Mouse (Mus musculus) kidney, embryonic 16.5 days (tissue): ENCODE measurements around the gene Svs3b. TPM values are rescaled to one million over a fixed set of nuclear protein-coding genes. Genes with fewer than 3 reads are reported as not detected.
"Not testable (repeated sequence)": the region's sequence is repeated elsewhere in the genome, so short reads cannot be mapped to it uniquely, and the experiment has no call there.

ENCODE experiments used
- ATAC-seq: fragments of 200-750 bp; cut with Nextera tagmentation; 2 replicates; pipeline ENCODE4 v1.8.0; 2017; ENCODE audit warnings: moderate TSS enrichment; ENCODE audit not compliant: low FRiP score, low TSS enrichment
- H3K27ac ChIP-seq: fragments of 300-500 bp; sonication (generic); 2 replicates; pipeline ENCODE4 v1.5.1; 2014; ENCODE audit warnings: low read length
- H3K27me3 ChIP-seq: fragments of 300-500 bp; sonication (generic); 2 replicates; pipeline ENCODE4 v1.6.1; 2014; ENCODE audit warnings: low read length, control low read depth, mixed read lengths; ENCODE audit not compliant: insufficient read depth
- H3K36me3 ChIP-seq: fragments of 300-500 bp; sonication (generic); 2 replicates; pipeline ENCODE4 v1.6.1; 2014; ENCODE audit warnings: low read length, control low read depth, mixed read lengths; ENCODE audit not compliant: insufficient read depth
- H3K4me1 ChIP-seq: fragments of 300-500 bp; sonication (generic); 2 replicates; pipeline ENCODE4 v1.6.1; 2014; ENCODE audit warnings: low read length, control low read depth, mixed read lengths; ENCODE audit not compliant: insufficient read depth
- H3K4me2 ChIP-seq: fragments of 300-500 bp; sonication (generic); replicated peaks from 2 replicates; pipeline ENCODE4 v1.6.1; 2014; ENCODE audit warnings: low read depth, low read length
- H3K4me3 ChIP-seq: fragments of 300-500 bp; sonication (generic); 2 replicates; pipeline ENCODE4 v1.5.1; 2014; ENCODE audit warnings: mild to moderate bottlenecking, low read length
- H3K9ac ChIP-seq: fragments of 300-500 bp; sonication (generic); replicated peaks from 2 replicates; pipeline ENCODE4 v1.6.1; 2014; ENCODE audit warnings: low read length
- H3K9me3 ChIP-seq: fragments of 300-500 bp; sonication (generic); 2 replicates; pipeline ENCODE4 v1.6.1; 2016; ENCODE audit warnings: low read length, control low read depth
- WGBS: fragments of 180-500 bp; shearing (Covaris S2); extraction: QIAGEN DNeasy Blood & Tissue Kit; methylation state at CpG from one replicate; pipeline ENCODE4 v1.1.7; 2014; 5-methylcytosine and 5-hydroxymethylcytosine counted together
- polyA plus RNA-seq: library from polyadenylated mRNA; unstranded; fragments of >200 nt; fragmentation: Nextera tagmentation; extraction: Ambion mirVana; gene quantifications from 2 replicates; pipeline ENCODE4 v1.2.1, GENCODE M21; 2015

Svs3b gene
- polyA plus RNA-seq, 1 experiment from 2014 or later: not detected

DNA sequence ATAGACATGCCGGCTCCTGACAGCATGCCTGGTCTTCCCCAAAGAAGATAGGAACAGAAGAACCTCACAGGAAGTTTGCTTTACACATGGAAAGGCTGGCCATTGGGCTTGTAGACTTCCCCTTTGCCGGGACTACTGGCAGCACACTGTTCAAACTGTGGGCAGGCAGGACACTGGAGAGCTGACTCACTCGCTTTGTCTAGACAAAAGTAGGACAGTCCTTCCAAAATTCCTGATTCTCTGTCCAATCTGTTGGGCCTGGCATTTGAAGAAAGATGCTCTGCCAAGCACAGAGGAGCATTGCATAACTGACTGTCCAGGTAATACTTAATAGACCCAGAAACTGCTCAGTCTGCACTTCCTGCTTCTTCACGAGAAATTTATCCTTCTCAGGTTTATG lies 49.8 kb downstream of the Svs3b start:
- Histone ChIP-seq H3K4me3 (no peak overlapping the region), H3K4me1 (no peaks in the 10 kb centered on the region), H3K9ac (no peak overlapping the region), H3K36me3 (no peaks in the 10 kb centered on the region), H3K4me2 (no peak overlapping the region), H3K9me3 (no peaks in the 10 kb centered on the region), H3K27ac (no peak overlapping the region), H3K27me3 (no peaks in the 10 kb centered on the region)
- no peak for ATAC-seq
- WGBS: 70% methylated on average over 4 of the region's 4 CpGs

DNA sequence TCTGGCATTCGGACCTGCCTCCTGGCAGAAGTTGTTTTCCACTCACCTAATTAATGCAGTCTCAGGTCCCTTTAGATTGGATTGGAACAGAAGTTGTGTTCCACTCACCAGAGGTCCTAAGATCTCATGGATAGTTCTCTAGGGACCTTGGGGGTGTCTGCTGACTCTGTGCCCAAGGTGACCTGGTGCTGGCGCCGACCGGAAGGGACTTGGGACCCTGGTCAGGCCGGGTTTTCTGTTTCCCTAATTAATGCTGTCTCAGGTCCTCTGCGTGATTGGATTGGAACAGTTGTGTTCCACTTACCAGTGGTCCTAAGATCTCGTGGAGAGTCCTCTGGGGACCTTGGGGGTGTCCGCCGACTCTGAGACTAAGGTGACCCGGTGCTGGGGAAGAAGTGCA lies 50.4 kb downstream of the Svs3b start:
- H3K9ac ChIP-seq, H3K4me3 ChIP-seq, ATAC-seq, H3K4me2 ChIP-seq, H3K9me3 ChIP-seq, H3K27ac ChIP-seq, H3K4me1 ChIP-seq, H3K27me3 ChIP-seq, H3K36me3 ChIP-seq: not testable (repeated sequence)
- 89% methylated on average over 10 of the region's 10 CpGs for WGBS

Other genes starting within 250 kb of the Svs3b start
- 1.7 and 1.8 TPM in 2 replicates for gene Pabpc1l, start 231.2 kb downstream of the Svs3b start, polyA plus RNA-seq
- gene Stk4, start 186.3 kb downstream of the Svs3b start, polyA plus RNA-seq: 22.8 and 25.2 TPM in 2 replicates
- gene Tomm34, start 185.5 kb downstream of the Svs3b start, polyA plus RNA-seq: 66.5 and 70.0 TPM in 2 replicates
- 0.21 and 0.25 TPM in 2 replicates for gene Kcns1, start 85.5 kb downstream of the Svs3b start, polyA plus RNA-seq
- not detected in 2 replicates for gene Wfdc5, start 73.9 kb downstream of the Svs3b start, polyA plus RNA-seq
- not detected in 2 replicates for gene Wfdc12, start 66.0 kb downstream of the Svs3b start, polyA plus RNA-seq
- not detected in 2 replicates for gene Wfdc15a, start 56.5 kb downstream of the Svs3b start, polyA plus RNA-seq
- 98.1 and 100 TPM in 2 replicates for gene Wfdc15b, start 35.0 kb downstream of the Svs3b start, polyA plus RNA-seq
- gene Svs2, start 18.2 kb downstream of the Svs3b start, polyA plus RNA-seq: not detected in 2 replicates
- not detected in 2 replicates for gene Svs4, start 21.8 kb upstream of the Svs3b start, polyA plus RNA-seq
- gene Svs3a, start 32.6 kb upstream of the Svs3b start, polyA plus RNA-seq: not detected in 2 replicates
- not detected in 2 replicates for gene Svs6, start 60.1 kb upstream of the Svs3b start, polyA plus RNA-seq
- gene Svs5, start 76.1 kb upstream of the Svs3b start, polyA plus RNA-seq: not detected in 2 replicates
- 0.41 and 1.00 TPM in 2 replicates for gene Slpi, start 132.5 kb upstream of the Svs3b start, polyA plus RNA-seq
- gene Rbpjl, start 146.5 kb upstream of the Svs3b start, polyA plus RNA-seq: 0.06 and 0.29 TPM in 2 replicates
- gene Matn4, start 148.5 kb upstream of the Svs3b start, polyA plus RNA-seq: 0.75 and 2.0 TPM in 2 replicates
- 204 and 209 TPM in 2 replicates for gene Sdc4, start 187.2 kb upstream of the Svs3b start, polyA plus RNA-seq
- 65.9 and 67.0 TPM in 2 replicates for gene Sys1, start 200.3 kb upstream of the Svs3b start, polyA plus RNA-seq
- 8.1 and 14.0 TPM in 2 replicates for gene Gm20458, start 204.3 kb upstream of the Svs3b start, polyA plus RNA-seq
- gene Trp53tg5, start 217.1 kb upstream of the Svs3b start, polyA plus RNA-seq: not detected in 2 replicates
- 12.6 and 18.2 TPM in 2 replicates for gene Dbndd2, start 229.5 kb upstream of the Svs3b start, polyA plus RNA-seq
- 70.7 and 75.8 TPM in 2 replicates for gene Pigt, start 240.9 kb upstream of the Svs3b start, polyA plus RNA-seq